Mouse (Mus musculus): ENCODE data around the gene Icam1. TPM values are rescaled to one million over a fixed set of nuclear protein-coding genes. Genes with fewer than 3 reads are reported as not detected.

Gene Icam1
- total and polyA plus RNA-seq, 3 experiments, result 70.6 to 202 (median 102) TPM

GRCm38 (mm10) chr9:21030055-21030600 is 14.3 kb downstream of the Icam1 start:
- Histone ChIP-seq H3K4me3 (replicated peaks in 1 of 3; ENCODE audit: low read depth in 2 of 3, low read length in 2 of 3, poor library complexity in 1 of 3) (peak overlapping the region; percentile 34 to 40 (median 36)), H3K27me3 (replicated peaks) (no peaks in the 10 kb centered on the region), H3K4me2 (ENCODE audit: insufficient read depth, low read depth, poor library complexity, severe bottlenecking) (peak overlapping the region; percentile 87), H3K79me2 (replicated peaks; ENCODE audit: control insufficient read depth, extremely low read depth, insufficient read depth, poor library complexity, severe bottlenecking) (peaks cover 7% of the 10 kb centered on the region), H3K9me3 (replicated peaks; ENCODE audit: low read length) (no peaks in the 10 kb centered on the region), H3K9ac (ENCODE audit: insufficient read depth, low read depth) (peak overlapping the region; percentile 28; the same call in 1 of the 2 replicates), H3K27ac (ENCODE audit: insufficient read depth, low read depth) (peak overlapping the region; percentile 81), H3K4me1 (ENCODE audit: control insufficient read depth in 1 of 2, insufficient read depth in 2 of 2) (peaks cover 14 to 57% of the 10 kb centered on the region in 2 experiments), H3K36me3 (replicated peaks in 1 of 2; ENCODE audit: control insufficient read depth in 1 of 2, insufficient read depth in 1 of 2, low read length in 1 of 2) (peaks cover 38 to 42% of the 10 kb centered on the region in 2 experiments)
- in situ Hi-C loops (cut with MboI; ENCODE audit: low pct_ligation_motif_present, low pct_unique_long_range_greater_than_20kb, low sequenced_read_pairs) (loop anchor here (5.0 kb wide), 1 partner anchor 97 kb away; no protein-coding TSS in a partner anchor), dilution Hi-C loops (cut with MboI; ENCODE audit: extremely low pct_ligation_motif_present, extremely low pct_unique_long_range_greater_than_20kb, low sequenced_read_pairs) (no loop called here)
- TF ChIP-seq MAX (IDR thresholded peaks at IDR 0.05; ENCODE audit: low read length) (no peak; the same call in 1 of the 2 replicates), USF1 (IDR thresholded peaks at IDR 0.05; ENCODE audit: low read depth, low read length) (no peak), MAZ (IDR thresholded peaks at IDR 0.05; ENCODE audit: low read depth, low read length) (no peak), NRF1 (IDR thresholded peaks at IDR 0.05; ENCODE audit: low read depth, low read length) (peak; percentile 64), ZNF384 (IDR thresholded peaks at IDR 0.05; ENCODE audit: low read depth, low read length) (no peak), ETS1 (conservative IDR thresholded peaks at IDR 0.05; ENCODE audit: low read depth, low read length) (no peak), BHLHE40 (IDR thresholded peaks at IDR 0.05; ENCODE audit: low read depth, low read length) (peak; percentile 40; the same call in 1 of the 2 replicates), POLR2A (IDR thresholded peaks at IDR 0.05; ENCODE audit: low read depth, low read length) (no peak; the same call in 1 of the 2 replicates), MXI1 (IDR thresholded peaks at IDR 0.05; ENCODE audit: low read depth, low read length) (peak; percentile 19; the same call in 1 of the 2 replicates), ZKSCAN1 (IDR thresholded peaks at IDR 0.05; ENCODE audit: borderline replicate concordance, low read depth, low read length) (no peak), USF2 (conservative IDR thresholded peaks at IDR 0.05; ENCODE audit: low read depth, low read length) (no peak)
- DNase-seq (ENCODE audit: extremely low read depth), result no peak

GRCm38 (mm10) chr9:21030781-21031250 is 15.0 kb downstream of the Icam1 start:
- Histone ChIP-seq H3K27ac (ENCODE audit: insufficient read depth, low read depth) (peak overlapping the region; percentile 92), H3K4me1 (ENCODE audit: control insufficient read depth in 1 of 2, insufficient read depth in 2 of 2) (peaks cover 14 to 57% of the 10 kb centered on the region in 2 experiments), H3K79me2 (replicated peaks; ENCODE audit: control insufficient read depth, extremely low read depth, insufficient read depth, poor library complexity, severe bottlenecking) (peaks cover 3% of the 10 kb centered on the region; the same call in 1 of the 2 replicates), H3K9me3 (replicated peaks; ENCODE audit: low read length) (no peaks in the 10 kb centered on the region), H3K27me3 (replicated peaks) (no peaks in the 10 kb centered on the region), H3K9ac (ENCODE audit: insufficient read depth, low read depth) (peak overlapping the region; percentile 46), H3K4me3 (replicated peaks in 1 of 3; ENCODE audit: low read depth in 2 of 3, low read length in 2 of 3, poor library complexity in 1 of 3) (peak overlapping the region; percentile 67 to 76 (median 74)), H3K36me3 (replicated peaks in 1 of 2; ENCODE audit: control insufficient read depth in 1 of 2, insufficient read depth in 1 of 2, low read length in 1 of 2) (peaks cover 38 to 42% of the 10 kb centered on the region in 2 experiments), H3K4me2 (ENCODE audit: insufficient read depth, low read depth, poor library complexity, severe bottlenecking) (peak overlapping the region; percentile 87)
- dilution Hi-C loops (cut with MboI; ENCODE audit: extremely low pct_ligation_motif_present, extremely low pct_unique_long_range_greater_than_20kb, low sequenced_read_pairs), result no loop called here
- in situ Hi-C loops (cut with MboI; ENCODE audit: low pct_ligation_motif_present, low pct_unique_long_range_greater_than_20kb, low sequenced_read_pairs), result loop anchor here (5.0 kb wide), 1 partner anchor 96 kb away; no protein-coding TSS in a partner anchor
- peak; percentile 98 for DNase-seq (ENCODE audit: extremely low read depth)
- TF ChIP-seq ZNF384 (IDR thresholded peaks at IDR 0.05; ENCODE audit: low read depth, low read length) (no peak), E2F4 (IDR thresholded peaks at IDR 0.05; ENCODE audit: insufficient replicate concordance, low read depth, low read length) (no peak), USF1 (IDR thresholded peaks at IDR 0.05; ENCODE audit: low read depth, low read length) (peak; percentile 42), CHD1 (IDR thresholded peaks at IDR 0.05; ENCODE audit: low read depth, low read length) (no peak; the same call in 1 of the 2 replicates), TBP (conservative IDR thresholded peaks at IDR 0.05; ENCODE audit: low read depth, low read length) (no peak), ZMIZ1 (IDR thresholded peaks at IDR 0.05; ENCODE audit: low read depth, low read length) (0 out of 2 replicates have a peak, but pooled peaks have one; percentile 14), CHD2 (IDR thresholded peaks at IDR 0.05; ENCODE audit: low read length) (peak; percentile 82), ELF1 (IDR thresholded peaks at IDR 0.05; ENCODE audit: low read depth, low read length) (peak; percentile 45; the same call in 1 of the 2 replicates), POLR2A (IDR thresholded peaks at IDR 0.05; ENCODE audit: low read depth, low read length) (0 out of 2 replicates have a peak, but pooled peaks have one; percentile 13), RAD21 (IDR thresholded peaks at IDR 0.05; ENCODE audit: low read depth, low read length) (peak; percentile 19), USF2 (conservative IDR thresholded peaks at IDR 0.05; ENCODE audit: low read depth, low read length) (0 out of 2 replicates have a peak, but pooled peaks have one; percentile 7), NELFE (IDR thresholded peaks at IDR 0.05; ENCODE audit: low read depth, low read length) (no peak), SMC3 (IDR thresholded peaks at IDR 0.05; ENCODE audit: low read depth, low read length) (peak; percentile 62), ETS1 (conservative IDR thresholded peaks at IDR 0.05; ENCODE audit: low read depth, low read length) (no peak), RCOR1 (conservative IDR thresholded peaks at IDR 0.05; ENCODE audit: low read depth, low read length) (peak; percentile 51; the same call in 1 of the 2 replicates), JUND (conservative IDR thresholded peaks at IDR 0.05; ENCODE audit: low read depth, low read length) (no peak), PAX5 (IDR thresholded peaks at IDR 0.05; ENCODE audit: low read length) (no peak), ZKSCAN1 (IDR thresholded peaks at IDR 0.05; ENCODE audit: borderline replicate concordance, low read depth, low read length) (no peak), UBTF (IDR thresholded peaks at IDR 0.05; ENCODE audit: low read depth, low read length) (no peak), TCF12 (IDR thresholded peaks at IDR 0.05; ENCODE audit: low read depth, low read length) (no peak; the same call in none of the 2 replicates), POLR2AphosphoS2 (IDR thresholded peaks at IDR 0.05; ENCODE audit: low read depth, low read length) (no peak), JUN (IDR thresholded peaks at IDR 0.05; ENCODE audit: insufficient read depth, low read depth, low read length) (no peak), NRF1 (IDR thresholded peaks at IDR 0.05; ENCODE audit: low read depth, low read length) (no peak), GABPA (IDR thresholded peaks at IDR 0.05; ENCODE audit: insufficient replicate concordance, low read depth, low read length) (no peak), ZC3H11A (IDR thresholded peaks at IDR 0.05; ENCODE audit: low read depth, low read length) (no peak)

All from CH12.LX (cell line).